Mouse (Mus musculus) forelimb bud, embryonic 11.5 days (tissue): ENCODE data around the gene Zfp446.

Experiments
- DNase-seq: peaks from one replicate; pipeline ENCODE4 v3.0.0-alpha.2; 2012; ENCODE audit warnings: low read depth, low spot score

The Zfp446 gene

GRCm38 (mm10) chr7:12987409-12988189 lies 10.0 kb downstream of the Zfp446 start:
- DNase-seq = no peak

GRCm38 (mm10) chr7:12992222-12992621 lies 14.6 kb downstream of the Zfp446 start:
- no peak for DNase-seq

GRCm38 (mm10) chr7:12993148-12993547 lies 15.5 kb downstream of the Zfp446 start:
- no peak for DNase-seq

GRCm38 (mm10) chr7:12995862-12996261 lies 18.2 kb downstream of the Zfp446 start:
- DNase-seq = no peak

GRCm38 (mm10) chr7:12997230-12997629 lies 19.6 kb downstream of the Zfp446 start:
- no peak for DNase-seq

- DNase-seq = no peak
These were observed 20.4 kb downstream of the Zfp446 start, which contains the start of gene Slc27a5 for GRCm38 (mm10) chr7:12998053-12998452. TSS of gene Slc27a5 (minus strand) at chr7:12998192.

GRCm38 (mm10) chr7:12998851-12999250 lies 21.2 kb downstream of the Zfp446 start, which contains the start of gene Trim28:
TSS of gene Trim28 (plus strand) at chr7:12999114.
- no peak for DNase-seq

GRCm38 (mm10) chr7:13001584-13001983 lies 23.9 kb downstream of the Zfp446 start:
- no peak for DNase-seq

- DNase-seq = no peak
These were observed 25.7 kb downstream of the Zfp446 start for GRCm38 (mm10) chr7:13003380-13003779.

- no peak for DNase-seq
These were observed 28.4 kb downstream of the Zfp446 start for GRCm38 (mm10) chr7:13006011-13006410.

GRCm38 (mm10) chr7:13006531-13006930 lies 28.9 kb downstream of the Zfp446 start:
- no peak for DNase-seq

- no peak for DNase-seq
These were observed 29.9 kb downstream of the Zfp446 start for GRCm38 (mm10) chr7:13007341-13008092.

GRCm38 (mm10) chr7:13009143-13010004 lies 31.7 kb downstream of the Zfp446 start:
- peak; percentile 98 for DNase-seq

- no peak for DNase-seq
These were observed 32.6 kb downstream of the Zfp446 start, which contains the start of gene Zbtb45 for GRCm38 (mm10) chr7:13010005-13010908. TSS of gene Zbtb45 (minus strand) at chr7:13010034.

- DNase-seq = no peak
These were observed 36.0 kb downstream of the Zfp446 start for GRCm38 (mm10) chr7:13013671-13014070.

GRCm38 (mm10) chr7:13014275-13014839 lies 36.7 kb downstream of the Zfp446 start:
- no peak for DNase-seq

GRCm38 (mm10) chr7:13015217-13015616 lies 37.6 kb downstream of the Zfp446 start:
- DNase-seq = no peak

GRCm38 (mm10) chr7:13022773-13023535 lies 45.3 kb downstream of the Zfp446 start:
- peak; percentile 94 for DNase-seq

- DNase-seq = peak; percentile 95
These were observed 46.5 kb downstream of the Zfp446 start for GRCm38 (mm10) chr7:13023928-13024731.
